In the genomic region with DNA sequence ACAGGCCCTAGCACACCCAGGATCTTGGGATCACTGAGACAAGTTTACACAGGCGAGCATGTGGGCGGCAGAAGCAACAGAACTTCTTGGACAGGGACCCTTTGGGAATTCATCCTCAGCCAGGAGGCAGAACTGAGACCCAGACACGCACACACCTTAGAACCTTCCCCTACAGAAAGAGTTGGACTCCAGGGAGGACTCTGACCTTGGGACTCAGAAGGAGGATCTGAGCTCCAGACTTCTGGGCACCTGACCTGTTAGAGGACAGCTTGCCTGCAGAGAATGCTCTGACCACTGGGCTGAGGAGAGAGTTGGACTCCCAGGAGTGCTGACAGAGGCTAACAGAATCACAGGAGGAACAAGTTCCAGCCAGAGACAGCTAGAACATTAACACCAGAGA, we compare ENCODE assay signal across 27 mouse cellular contexts. TPM values are rescaled to one million over a fixed set of nuclear protein-coding genes. Genes with fewer than 3 reads are reported as not detected.
DNase-seq lines count a peak whose midpoint lies in the region; ATAC-seq and TF ChIP-seq lines count a peak whose summit lies in the region.
"Had no signal": no experiment of that assay in that cellular context is flagged by ENCODE, and none has a peak within 500 bp of the region (broad histone marks: within the 10 kb centered on the region; RNA-seq: fewer than 3 reads in every experiment).

No protein-coding gene starts in this region.

- TF ChIP-seq CTCF in intestine, postnatal 0 days (IDR thresholded peaks at IDR 0.05; ENCODE audit: low read depth) = no peak
- no peak for TF ChIP-seq CTCF in kidney, adult 2 months (conservative IDR thresholded peaks at IDR 0.05; ENCODE audit: insufficient read depth, insufficient read length, low read depth, low read length)

- TF ChIP-seq POLR2A in kidney, adult 2 months (IDR thresholded peaks at IDR 0.05; ENCODE audit: low read depth, low read length) = no peak

- no peak overlapping the region for H3K4me2 ChIP-seq in intestine, postnatal 0 days (replicated peaks; ENCODE audit: low read depth)
- H3K4me2 ChIP-seq in intestine, embryonic 15.5 days (replicated peaks) = no peak overlapping the region
- H3K4me2 ChIP-seq: heart, embryonic 15.5 days; limb, embryonic 12.5 days; liver, embryonic 15.5 days; lung, embryonic 15.5 days; midbrain, embryonic 11.5 days had no signal

- peak; percentile 94 for DNase-seq in kidney, adult 2 months
- DNase-seq in kidney, postnatal 10 days = peak; percentile 21
- peak; percentile 71 for DNase-seq in yolk sac, embryonic 10.5 days (ENCODE audit: low spot score)
- DNase-seq in midbrain, embryonic 10.5 days (ENCODE audit: low spot score) = no peak
- DNase-seq in spleen, adult 18-20 months = no peak
- no peak for DNase-seq in urinary bladder, postnatal 10 days (ENCODE audit: low spot score)
- DNase-seq: adrenal gland, postnatal 25 days; cerebellum, adult 18-20 months; cerebellum, postnatal 10 days; gastrocnemius, postnatal 25 days; heart, adult 11 months; layer of hippocampus, postnatal 36 days; right cerebral cortex, postnatal 25 days; thymus, postnatal 14 days had no signal

- no peaks in the 10 kb centered on the region for H3K27me3 ChIP-seq in intestine, postnatal 0 days (replicated peaks; ENCODE audit: control insufficient read depth, insufficient read depth, low read length)
- H3K27me3 ChIP-seq in intestine, embryonic 15.5 days (replicated peaks) = no peaks in the 10 kb centered on the region
- H3K27me3 ChIP-seq in kidney, adult 2 months (replicated peaks; ENCODE audit: control insufficient read depth, insufficient read depth, low read length) = no peaks in the 10 kb centered on the region
- H3K27me3 ChIP-seq in midbrain, embryonic 10.5 days (ENCODE audit: low read depth, poor library complexity, severe bottlenecking) = no peaks in the 10 kb centered on the region
- H3K27me3 ChIP-seq: CH12.LX; heart, embryonic 15.5 days; limb, embryonic 12.5 days; lung, embryonic 15.5 days had no signal

- no peak overlapping the region for H3K27ac ChIP-seq in intestine, postnatal 0 days (ENCODE audit: low read depth, low read length)
- H3K27ac ChIP-seq in intestine, embryonic 15.5 days = no peak overlapping the region
- H3K27ac ChIP-seq in kidney, adult 2 months (ENCODE audit: insufficient read depth, low read depth, low read length) = peak overlapping the region; percentile 83
- no peak overlapping the region for H3K27ac ChIP-seq in midbrain, embryonic 10.5 days (replicated peaks)
- H3K27ac ChIP-seq: heart, embryonic 10.5 days; heart, embryonic 15.5 days; hindbrain, postnatal 0 days; limb, embryonic 12.5 days; liver, embryonic 15.5 days; lung, embryonic 15.5 days had no signal

- no peak overlapping the region for H3K9ac ChIP-seq in intestine, postnatal 0 days (ENCODE audit: low read depth, low read length)
- H3K9ac ChIP-seq in intestine, embryonic 15.5 days = no peak overlapping the region
- H3K9ac ChIP-seq: heart, embryonic 15.5 days; limb, embryonic 12.5 days; liver, embryonic 15.5 days; lung, embryonic 15.5 days had no signal

- ATAC-seq in intestine, postnatal 0 days = peak; percentile 41; the same call in 1 of the 2 replicates
- no peak for ATAC-seq in intestine, embryonic 15.5 days
- ATAC-seq: hindbrain, postnatal 0 days; intestine, embryonic 16.5 days; midbrain, embryonic 16.5 days had no signal

- H3K4me1 ChIP-seq in intestine, postnatal 0 days (replicated peaks; ENCODE audit: control insufficient read depth, insufficient read depth, low read length) = no peaks in the 10 kb centered on the region
- H3K4me1 ChIP-seq in intestine, embryonic 15.5 days (replicated peaks) = no peaks in the 10 kb centered on the region
- no peaks in the 10 kb centered on the region; the same call in 1 of the 2 replicates for H3K4me1 ChIP-seq in kidney, adult 2 months (ENCODE audit: control insufficient read depth, insufficient read depth, low read length)
- no peaks in the 10 kb centered on the region for H3K4me1 ChIP-seq in midbrain, embryonic 10.5 days
- H3K4me1 ChIP-seq: heart, embryonic 10.5 days; heart, embryonic 15.5 days; limb, embryonic 12.5 days; liver, embryonic 15.5 days; lung, embryonic 15.5 days had no signal

- H3K36me3 ChIP-seq in intestine, postnatal 0 days (ENCODE audit: control insufficient read depth, insufficient read depth) = no peaks in the 10 kb centered on the region
- H3K36me3 ChIP-seq in intestine, embryonic 15.5 days = no peaks in the 10 kb centered on the region
- no peaks in the 10 kb centered on the region for H3K36me3 ChIP-seq in kidney, adult 2 months (ENCODE audit: control insufficient read depth, insufficient read depth, low read length)
- no peaks in the 10 kb centered on the region for H3K36me3 ChIP-seq in midbrain, embryonic 10.5 days
- H3K36me3 ChIP-seq: heart, embryonic 10.5 days; heart, embryonic 15.5 days; limb, embryonic 12.5 days; liver, embryonic 15.5 days; lung, embryonic 15.5 days had no signal

- H3K9me3 ChIP-seq in intestine, postnatal 0 days (ENCODE audit: control insufficient read depth) = no peaks in the 10 kb centered on the region
- H3K9me3 ChIP-seq in intestine, embryonic 15.5 days = no peaks in the 10 kb centered on the region
- no peaks in the 10 kb centered on the region for H3K9me3 ChIP-seq in midbrain, embryonic 10.5 days (replicated peaks)
- H3K9me3 ChIP-seq: heart, embryonic 10.5 days; heart, embryonic 15.5 days; liver, embryonic 15.5 days; lung, embryonic 15.5 days had no signal

- 75% methylated on average over 3 of the region's 3 CpGs for WGBS in intestine, postnatal 0 days
- WGBS in intestine, embryonic 15.5 days = 88% methylated on average over 3 of the region's 3 CpGs
- WGBS in kidney, adult 2 months = 67% methylated on average over 3 of the region's 3 CpGs
- 83% methylated on average over 3 of the region's 3 CpGs for WGBS in midbrain, embryonic 10.5 days

- H3K4me3 ChIP-seq in intestine, postnatal 0 days (ENCODE audit: low read depth, low read length) = no peak overlapping the region
- no peak overlapping the region for H3K4me3 ChIP-seq in intestine, embryonic 15.5 days (replicated peaks)
- no peak overlapping the region for H3K4me3 ChIP-seq in kidney, adult 2 months (ENCODE audit: insufficient read depth, low read depth, low read length)
- no peak overlapping the region for H3K4me3 ChIP-seq in midbrain, embryonic 10.5 days
- H3K4me3 ChIP-seq: erythroblast, embryonic 14.5 days; heart, embryonic 10.5 days; heart, embryonic 15.5 days; limb, embryonic 12.5 days; liver, embryonic 15.5 days; lung, embryonic 15.5 days had no signal

RNA-seq across cellular contexts. Expression of gene Acyp2, which starts 13.6 kb away (rescaled TPM):
- polyA plus RNA-seq in intestine, postnatal 0 days (2015; fragmentation: Nextera tagmentation; extraction: Ambion mirVana) = 15.5 and 17.3 TPM in 2 replicates
- 8.9 and 11.1 TPM in 2 replicates for polyA plus RNA-seq in intestine, embryonic 15.5 days (2015; fragmentation: Nextera tagmentation; extraction: Ambion mirVana)
- polyA plus RNA-seq in kidney, adult 2 months (2012; rRNA removed) = 20.8 and 29.1 TPM in 2 replicates
- 10.2 and 10.9 TPM in 2 replicates for polyA plus RNA-seq in midbrain, embryonic 10.5 days (2016; fragmentation: Nextera tagmentation; extraction: Ambion mirVana)

Comparison
In these comparisons a context has a peak if more than half of its experiments do, and no peak if none do; other contexts are left out.
1. DNase-seq: peak in kidney, adult 2 months (single experiment), kidney, postnatal 10 days (single experiment) and yolk sac, embryonic 10.5 days (single experiment); none in midbrain, embryonic 10.5 days (single experiment), spleen, adult 18-20 months (0 of 2) and urinary bladder, postnatal 10 days (single experiment).